Mouse (Mus musculus): ENCODE data around the gene Unk.

- TF ChIP-seq CTCF (IDR thresholded peaks at IDR 0.05; ENCODE audit: borderline replicate concordance, control insufficient read depth, extremely low read depth, insufficient read depth, low read length, poor library complexity) (peak; percentile 62), POLR2A (IDR thresholded peaks at IDR 0.05; ENCODE audit: control insufficient read depth, extremely low read depth, insufficient read depth, low read length, poor library complexity) (peak; percentile 84)
Observed at GRCm38 (mm10) chr11:116086258-116087193, 56.4 kb downstream of the Unk start, which contains the start of gene Wbp2.

All from thymus, adult 2 months (tissue).